Mouse (Mus musculus) Patski (cell line): Measurements from ENCODE around the gene Sgcd. TPM values are rescaled to one million over a fixed set of nuclear protein-coding genes. Genes with fewer than 3 reads are reported as not detected.

Source experiments
- ATAC-seq: fragments of 100-300 bp; one replicate; pipeline ENCODE4 v1.8.0; 2021
- CTCF ChIA-PET: fragments of 350-600 bp; sonication (Branson Sonifier 250); formaldehyde crosslinking; loops from one replicate; lab custom pipeline; 2022; ENCODE audit warnings: inconsistent platforms; lab: Charles Lee
- POLR2A ChIA-PET: fragments of 350-600 bp; sonication (Branson Sonifier 250); formaldehyde crosslinking; loops from one replicate; lab custom pipeline; 2022; ENCODE audit warnings: antibody characterized with exemption, inconsistent platforms; lab: Charles Lee
- DNase-seq: peaks from one replicate; pipeline ENCODE4 v3.0.0-alpha.2; 2011; ENCODE audit warnings: low read depth, low spot score
- H3K27me3 ChIP-seq: fragments of 371-371 bp; one replicate; pipeline ENCODE4 v1.5.1; 2021
- CTCF ChIP-seq: fragments of 100-300 bp; IDR thresholded peaks from one replicate; pipeline ENCODE4 v1.5.1; 2021
- in situ Hi-C: fragments of 300-500 bp; cut with MboI; formaldehyde crosslinking; loops from 3 replicates; pipeline ENCODE4 v1.11.1; 2018; ENCODE audit warnings: low pct_unique_long_range_greater_than_20kb, mixed read lengths
- polyA plus RNA-seq: library from polyadenylated mRNA; unstranded; gene quantifications from one replicate; pipeline ENCODE4 v1.2.3, GENCODE M21; 2021

Gene Sgcd
- polyA plus RNA-seq, 1 experiment from 2014 or later: not detected

- ChIA-PET CTCF (no interaction called here), POLR2A (no interaction called here)
- no peak for TF ChIP-seq CTCF
- in situ Hi-C loops: no loop called here
- H3K27me3 ChIP-seq: no peaks in the 10 kb centered on the region
- ATAC-seq (no peak), DNase-seq (no peak)
Observed at GRCm38 (mm10) chr11:47268556-47268955, 720.2 kb downstream of the Sgcd start.

- ATAC-seq (no peak), DNase-seq (no peak)
- POLR2A ChIA-PET: no interaction called here
- in situ Hi-C loops: no loop called here
- no peak for TF ChIP-seq CTCF
- H3K27me3 ChIP-seq: no peaks in the 10 kb centered on the region
- CTCF ChIA-PET: no interaction called here
Observed at GRCm38 (mm10) chr11:47264267-47264984, 724.3 kb downstream of the Sgcd start.

- in situ Hi-C loops: no loop called here
- DNase-seq (no peak), ATAC-seq (no peak)
- ChIA-PET POLR2A (interaction anchor here (0.7 kb wide), 1 partner anchor 102 kb away, joined by 3 read pairs; no protein-coding TSS in a partner anchor), CTCF (no interaction called here)
- H3K27me3 ChIP-seq: no peaks in the 10 kb centered on the region
- no peak for TF ChIP-seq CTCF
Observed at GRCm38 (mm10) chr11:47250301-47250700, 738.5 kb downstream of the Sgcd start.

GRCm38 (mm10) chr11:47248345-47248893, 740.4 kb downstream of the Sgcd start:
- H3K27me3 ChIP-seq: no peaks in the 10 kb centered on the region
- DNase-seq (no peak), ATAC-seq (no peak)
- POLR2A ChIA-PET: no interaction called here
- TF ChIP-seq CTCF: no peak
- CTCF ChIA-PET: no interaction called here
- in situ Hi-C loops: no loop called here

GRCm38 (mm10) chr11:47247703-47248344, 740.9 kb downstream of the Sgcd start:
- no peak for DNase-seq
- H3K27me3 ChIP-seq: no peaks in the 10 kb centered on the region
- ChIA-PET POLR2A (no interaction called here), CTCF (interaction anchor here (1.4 kb wide), 1 partner anchor 15 kb away, joined by 3 read pairs; no protein-coding TSS in a partner anchor)
- TF ChIP-seq CTCF: no peak
- ATAC-seq: no peak
- in situ Hi-C loops: no loop called here

GRCm38 (mm10) chr11:47242401-47242800, 746.4 kb downstream of the Sgcd start:
- CTCF ChIA-PET: no interaction called here
- POLR2A ChIA-PET: no interaction called here

GRCm38 (mm10) chr11:47228222-47228621, 760.5 kb downstream of the Sgcd start:
- in situ Hi-C loops: no loop called here
- DNase-seq (no peak), ATAC-seq (no peak)
- H3K27me3 ChIP-seq: no peaks in the 10 kb centered on the region
- TF ChIP-seq CTCF: no peak
- ChIA-PET POLR2A (no interaction called here), CTCF (no interaction called here)

More at GRCm38 (mm10) chr11:47242401-47242800, 746.4 kb downstream of the Sgcd start:
- TF ChIP-seq CTCF: no peak
- no peak for ATAC-seq
- no peaks in the 10 kb centered on the region for H3K27me3 ChIP-seq
- in situ Hi-C loops: no loop called here
- no peak for DNase-seq

GRCm38 (mm10) chr11:47224148-47224547, 764.6 kb downstream of the Sgcd start:
- no peaks in the 10 kb centered on the region for H3K27me3 ChIP-seq
- ATAC-seq: no peak
- no peak for TF ChIP-seq CTCF
- no peak for DNase-seq
- in situ Hi-C loops: no loop called here
- ChIA-PET POLR2A (no interaction called here), CTCF (no interaction called here)

GRCm38 (mm10) chr11:47211531-47211930, 777.2 kb downstream of the Sgcd start:
- DNase-seq (no peak), ATAC-seq (no peak)
- POLR2A ChIA-PET: interaction anchor here (0.6 kb wide), 1 partner anchor 841 kb away, joined by 3 read pairs; no protein-coding TSS in a partner anchor
- TF ChIP-seq CTCF: no peak
- CTCF ChIA-PET: no interaction called here
- in situ Hi-C loops: no loop called here
- H3K27me3 ChIP-seq: no peaks in the 10 kb centered on the region

- no peak for TF ChIP-seq CTCF
- no peak for DNase-seq
- ATAC-seq: no peak
- ChIA-PET CTCF (no interaction called here), POLR2A (no interaction called here)
- in situ Hi-C loops: no loop called here
- H3K27me3 ChIP-seq: no peaks in the 10 kb centered on the region
Observed at GRCm38 (mm10) chr11:47206461-47206860, 782.3 kb downstream of the Sgcd start.

GRCm38 (mm10) chr11:47199106-47199505, 789.7 kb downstream of the Sgcd start:
- DNase-seq (no peak), ATAC-seq (no peak)
- ChIA-PET POLR2A (no interaction called here), CTCF (interaction anchor here (0.9 to 1.5 kb wide), 2 partner anchors 11 to 12 kb away, joined by 3 to 4 read pairs; no protein-coding TSS in a partner anchor)
- TF ChIP-seq CTCF: no peak
- in situ Hi-C loops: no loop called here
- no peaks in the 10 kb centered on the region for H3K27me3 ChIP-seq
